Comparison of ENCODE assay signal across 8 mouse cellular contexts in the genomic region with DNA sequence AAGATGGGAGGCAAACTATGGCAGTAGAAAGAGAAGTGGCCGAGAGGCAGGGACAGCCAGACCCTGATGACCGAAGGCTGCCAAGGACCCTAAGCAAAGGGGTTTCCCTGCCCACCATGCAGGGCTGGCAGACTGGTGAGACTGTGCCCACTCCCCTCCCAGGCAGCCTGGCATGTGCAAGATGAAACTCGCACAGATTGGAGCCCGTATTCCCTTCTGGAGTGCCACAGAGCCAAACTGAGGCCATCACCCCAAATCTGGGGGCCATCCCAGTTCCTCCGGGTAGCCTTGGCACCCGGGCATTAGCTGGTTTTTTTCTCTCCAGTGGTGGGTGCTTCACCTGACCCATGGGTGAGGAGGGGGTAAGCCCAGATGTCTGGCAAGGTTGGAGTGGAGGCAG. TPM values are rescaled to one million over a fixed set of nuclear protein-coding genes. Genes with fewer than 3 reads are reported as not detected.
A peak's percentile ranks its signal among the peaks of the same experiment; 100 is the strongest.
DNase-seq lines count a peak whose midpoint lies in the region; ATAC-seq lines count a peak whose summit lies in the region.

No protein-coding gene starts in this region.

- H3K27ac ChIP-seq in heart, embryonic 15.5 days, result no peak overlapping the region
- no peak overlapping the region for H3K27ac ChIP-seq in heart, embryonic 10.5 days
- peak overlapping the region; percentile 91 for H3K27ac ChIP-seq in hindbrain, embryonic 16.5 days (ENCODE audit: low read depth, low read length)
- H3K27ac ChIP-seq in stomach, embryonic 16.5 days (ENCODE audit: low read length), result no peak overlapping the region

- peaks cover 57% of the 10 kb centered on the region for H3K4me1 ChIP-seq in heart, embryonic 15.5 days (replicated peaks)
- peaks cover 18% of the 10 kb centered on the region for H3K4me1 ChIP-seq in heart, embryonic 10.5 days
- peaks cover 20% of the 10 kb centered on the region for H3K4me1 ChIP-seq in hindbrain, embryonic 16.5 days (ENCODE audit: control insufficient read depth, insufficient read depth, low read depth, low read length)
- H3K4me1 ChIP-seq in stomach, embryonic 16.5 days (ENCODE audit: control insufficient read depth, insufficient read depth, low read length), result peaks cover 42% of the 10 kb centered on the region

- no peaks in the 10 kb centered on the region for H3K9me3 ChIP-seq in heart, embryonic 15.5 days (replicated peaks)
- no peaks in the 10 kb centered on the region for H3K9me3 ChIP-seq in heart, embryonic 10.5 days
- H3K9me3 ChIP-seq in hindbrain, embryonic 16.5 days (ENCODE audit: control insufficient read depth, low read length), result no peaks in the 10 kb centered on the region
- no peaks in the 10 kb centered on the region for H3K9me3 ChIP-seq in stomach, embryonic 16.5 days (replicated peaks; ENCODE audit: control insufficient read depth, low read length)

- H3K4me3 ChIP-seq in heart, embryonic 15.5 days, result peak overlapping the region; percentile 84; the same call in 1 of the 2 replicates
- no peak overlapping the region for H3K4me3 ChIP-seq in heart, embryonic 10.5 days
- H3K4me3 ChIP-seq in hindbrain, embryonic 16.5 days (ENCODE audit: low read length), result peak overlapping the region; percentile 80
- H3K4me3 ChIP-seq in stomach, embryonic 16.5 days (replicated peaks; ENCODE audit: low read length), result peak overlapping the region; percentile 82

- no peak for ATAC-seq in heart, embryonic 15.5 days (replicated peaks; ENCODE audit: insufficient number of reproducible peaks, insufficient read depth, low FRiP score, low read depth)
- ATAC-seq in hindbrain, embryonic 16.5 days, result no peak
- no peak for ATAC-seq in stomach, embryonic 16.5 days (ENCODE audit: insufficient read depth, low FRiP score)
- no peak for ATAC-seq in megakaryocyte progenitor cell, adult 5-6 weeks (replicated peaks; ENCODE audit: poor library complexity)

- H3K36me3 ChIP-seq in heart, embryonic 15.5 days, result peaks cover 3% of the 10 kb centered on the region; the same call in 1 of the 2 replicates
- no peaks in the 10 kb centered on the region; the same call in 1 of the 2 replicates for H3K36me3 ChIP-seq in heart, embryonic 10.5 days
- no peaks in the 10 kb centered on the region for H3K36me3 ChIP-seq in hindbrain, embryonic 16.5 days (ENCODE audit: control insufficient read depth, insufficient read depth, low read length)
- H3K36me3 ChIP-seq in stomach, embryonic 16.5 days (ENCODE audit: control insufficient read depth, insufficient read depth, low read length), result no peaks in the 10 kb centered on the region

- H3K27me3 ChIP-seq in heart, embryonic 15.5 days, result peaks cover 46% of the 10 kb centered on the region
- peaks cover 95% of the 10 kb centered on the region for H3K27me3 ChIP-seq in heart, embryonic 10.5 days (ENCODE audit: insufficient read depth, poor library complexity, severe bottlenecking)
- peaks cover 29% of the 10 kb centered on the region for H3K27me3 ChIP-seq in hindbrain, embryonic 16.5 days (replicated peaks; ENCODE audit: control insufficient read depth, insufficient read depth, low read length)
- H3K27me3 ChIP-seq in stomach, embryonic 16.5 days (ENCODE audit: control insufficient read depth, insufficient read depth, low read length), result no peaks in the 10 kb centered on the region

- no peak for DNase-seq in heart, embryonic 10.5 days (ENCODE audit: low spot score)
- DNase-seq in right cerebral cortex, postnatal 10 days (ENCODE audit: low spot score in 2 of 2), result peak; percentile 69 to 70
- DNase-seq in right cerebral cortex, adult 2 months (ENCODE audit: low spot score in 2 of 2), result no peak
- no peak for DNase-seq in ovary, postnatal 36 days (ENCODE audit: low spot score)

- peak overlapping the region; percentile 93 for H3K4me2 ChIP-seq in heart, embryonic 15.5 days
- H3K4me2 ChIP-seq in hindbrain, embryonic 16.5 days (ENCODE audit: low read length), result peak overlapping the region; percentile 92
- H3K4me2 ChIP-seq in stomach, embryonic 16.5 days (ENCODE audit: low read depth, low read length), result peak overlapping the region; percentile 89

- peak overlapping the region; percentile 36 for H3K9ac ChIP-seq in heart, embryonic 15.5 days
- H3K9ac ChIP-seq in hindbrain, embryonic 16.5 days (ENCODE audit: low read depth, low read length), result peak overlapping the region; percentile 88
- H3K9ac ChIP-seq in stomach, embryonic 16.5 days (ENCODE audit: low read length), result peak overlapping the region; percentile 100

- WGBS in heart, embryonic 15.5 days, result 77% methylated on average over 6 of the region's 6 CpGs
- WGBS in heart, embryonic 10.5 days, result 66% methylated on average over 6 of the region's 6 CpGs
- 51% methylated on average over 6 of the region's 6 CpGs for WGBS in hindbrain, embryonic 16.5 days
- 83% methylated on average over 6 of the region's 6 CpGs for WGBS in stomach, embryonic 16.5 days

RNA-seq across cellular contexts. Expression of gene Nfix, which starts 2.2 kb away (rescaled TPM):
- 15.0 and 20.8 TPM in 2 replicates for polyA plus RNA-seq in heart, embryonic 15.5 days (2015; fragmentation: Nextera tagmentation; extraction: Ambion mirVana)
- polyA plus RNA-seq in heart, embryonic 10.5 days (2016; fragmentation: Nextera tagmentation; extraction: Ambion mirVana), result 0.87 and 2.1 TPM in 2 replicates
- polyA plus RNA-seq in hindbrain, embryonic 16.5 days (2015; fragmentation: Nextera tagmentation; extraction: Ambion mirVana), result 94.3 and 109 TPM in 2 replicates
- polyA plus RNA-seq in stomach, embryonic 16.5 days (2015; fragmentation: Nextera tagmentation; extraction: Ambion mirVana), result 36.5 and 37.8 TPM in 2 replicates
- total RNA-seq in megakaryocyte progenitor cell, adult 5-6 weeks (2015), result 44.4 and 46.9 TPM in 2 replicates
- 12.0 and 15.7 TPM in 2 replicates for total RNA-seq in megakaryocyte progenitor cell, adult 5-6 weeks (2017)

RNA-seq across cellular contexts. Expression of gene Dand5, which starts 24.7 kb away (rescaled TPM):
- 5.8 and 6.4 TPM in 2 replicates for polyA plus RNA-seq in heart, embryonic 15.5 days (2015; fragmentation: Nextera tagmentation; extraction: Ambion mirVana)
- 5.3 TPM in 2 replicates for polyA plus RNA-seq in heart, embryonic 10.5 days (2016; fragmentation: Nextera tagmentation; extraction: Ambion mirVana)
- 15.4 and 17.1 TPM in 2 replicates for polyA plus RNA-seq in hindbrain, embryonic 16.5 days (2015; fragmentation: Nextera tagmentation; extraction: Ambion mirVana)
- polyA plus RNA-seq in stomach, embryonic 16.5 days (2015; fragmentation: Nextera tagmentation; extraction: Ambion mirVana), result 6.0 and 7.2 TPM in 2 replicates
- total RNA-seq in megakaryocyte progenitor cell, adult 5-6 weeks (2015), result 2.2 and 2.4 TPM in 2 replicates
- 1.7 and 4.0 TPM in 2 replicates for total RNA-seq in megakaryocyte progenitor cell, adult 5-6 weeks (2017)

RNA-seq across cellular contexts. Expression of gene Gadd45gip1, which starts 33.4 kb away (rescaled TPM):
- 45.3 and 46.5 TPM in 2 replicates for polyA plus RNA-seq in heart, embryonic 15.5 days (2015; fragmentation: Nextera tagmentation; extraction: Ambion mirVana)
- polyA plus RNA-seq in heart, embryonic 10.5 days (2016; fragmentation: Nextera tagmentation; extraction: Ambion mirVana), result 57.3 and 60.5 TPM in 2 replicates
- 40.6 and 40.7 TPM in 2 replicates for polyA plus RNA-seq in hindbrain, embryonic 16.5 days (2015; fragmentation: Nextera tagmentation; extraction: Ambion mirVana)
- 42.0 and 49.5 TPM in 2 replicates for polyA plus RNA-seq in stomach, embryonic 16.5 days (2015; fragmentation: Nextera tagmentation; extraction: Ambion mirVana)
- 21.4 and 21.9 TPM in 2 replicates for total RNA-seq in megakaryocyte progenitor cell, adult 5-6 weeks (2015)
- 51.2 and 57.4 TPM in 2 replicates for total RNA-seq in megakaryocyte progenitor cell, adult 5-6 weeks (2017)

RNA-seq across cellular contexts. Expression of gene Rad23a, which starts 42.5 kb away (rescaled TPM):
- 107 and 123 TPM in 2 replicates for polyA plus RNA-seq in heart, embryonic 15.5 days (2015; fragmentation: Nextera tagmentation; extraction: Ambion mirVana)
- 137 and 154 TPM in 2 replicates for polyA plus RNA-seq in heart, embryonic 10.5 days (2016; fragmentation: Nextera tagmentation; extraction: Ambion mirVana)
- 78.2 and 95.4 TPM in 2 replicates for polyA plus RNA-seq in hindbrain, embryonic 16.5 days (2015; fragmentation: Nextera tagmentation; extraction: Ambion mirVana)
- polyA plus RNA-seq in stomach, embryonic 16.5 days (2015; fragmentation: Nextera tagmentation; extraction: Ambion mirVana), result 106 and 122 TPM in 2 replicates
- 30.2 and 34.4 TPM in 2 replicates for total RNA-seq in megakaryocyte progenitor cell, adult 5-6 weeks (2015)
- 26.2 and 26.3 TPM in 2 replicates for total RNA-seq in megakaryocyte progenitor cell, adult 5-6 weeks (2017)

RNA-seq across cellular contexts. Expression of gene Calr, which starts 48.8 kb away (rescaled TPM):
- 525 and 658 TPM in 2 replicates for polyA plus RNA-seq in heart, embryonic 15.5 days (2015; fragmentation: Nextera tagmentation; extraction: Ambion mirVana)
- polyA plus RNA-seq in heart, embryonic 10.5 days (2016; fragmentation: Nextera tagmentation; extraction: Ambion mirVana), result 881 and 1,047 TPM in 2 replicates
- polyA plus RNA-seq in hindbrain, embryonic 16.5 days (2015; fragmentation: Nextera tagmentation; extraction: Ambion mirVana), result 743 and 792 TPM in 2 replicates
- polyA plus RNA-seq in stomach, embryonic 16.5 days (2015; fragmentation: Nextera tagmentation; extraction: Ambion mirVana), result 1,028 and 1,118 TPM in 2 replicates
- 1,060 and 1,133 TPM in 2 replicates for total RNA-seq in megakaryocyte progenitor cell, adult 5-6 weeks (2015)
- 4,756 and 5,574 TPM in 2 replicates for total RNA-seq in megakaryocyte progenitor cell, adult 5-6 weeks (2017)

Comparison
In these comparisons a context has a peak if more than half of its experiments do, and no peak if none do; other contexts are left out.
1. DNase-seq: peak in right cerebral cortex, postnatal 10 days (2 of 2); none in heart, embryonic 10.5 days (single experiment), right cerebral cortex, adult 2 months (0 of 2) and ovary, postnatal 36 days (single experiment).
2. H3K9ac ChIP-seq: peak in every context shown above with its lines; median percentile 100 in stomach, embryonic 16.5 days; 88 in hindbrain, embryonic 16.5 days; 36 in heart, embryonic 15.5 days.
3. Peak in every context shown above with its lines, with median percentiles within 50 percentile points of each other: H3K4me2 ChIP-seq.